Mouse (Mus musculus): ENCODE data around the gene Tpcn1.

Tpcn1 gene

DNA sequence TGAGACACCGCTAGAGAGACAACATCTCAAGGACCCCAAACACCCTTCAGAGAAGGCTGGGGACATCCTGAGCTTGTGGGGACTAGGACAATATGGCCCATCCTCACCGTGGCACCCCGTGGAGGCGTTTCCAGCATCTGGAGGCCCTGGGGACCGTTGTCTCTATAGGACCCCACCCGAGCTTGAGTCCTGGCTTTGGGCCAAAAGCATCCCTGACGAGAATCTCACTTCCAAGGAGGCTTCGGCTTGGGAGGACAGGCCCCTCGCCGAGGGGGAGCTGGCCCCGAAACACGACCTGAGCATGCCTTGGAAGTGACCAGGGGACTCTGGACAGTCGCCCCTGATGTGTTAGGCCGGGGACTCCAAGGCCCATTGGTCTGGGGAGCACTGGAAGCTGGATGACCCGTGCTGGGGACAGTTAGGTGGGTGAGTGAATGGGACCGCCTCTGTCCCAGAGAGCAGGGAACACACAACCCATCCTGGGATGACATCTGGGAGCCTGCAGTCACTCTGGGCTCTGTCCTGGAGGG, 20.8 kb upstream of the Tpcn1 start:
- DNase-seq (ENCODE audit: low spot score) = no peak

DNA sequence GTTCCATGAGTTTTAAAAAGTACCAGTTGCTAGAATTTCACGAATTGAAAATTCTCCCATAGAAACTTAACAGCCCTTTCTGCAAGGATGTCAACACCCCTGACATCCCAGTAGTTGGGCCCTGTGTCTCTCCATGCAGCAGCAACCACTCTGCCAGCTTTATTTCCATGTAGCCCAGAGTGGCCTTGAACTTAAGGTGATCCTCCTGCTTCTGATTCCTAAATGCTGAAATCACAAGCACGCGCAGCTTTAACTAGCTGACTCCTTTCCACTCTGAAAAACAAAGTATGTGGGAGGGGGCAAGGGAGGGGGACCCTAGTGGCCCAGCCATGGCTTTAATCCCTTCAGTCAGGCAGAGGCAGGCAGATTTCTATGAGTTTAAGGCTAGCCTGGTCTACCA, 18.9 kb upstream of the Tpcn1 start:
- no peak for DNase-seq (ENCODE audit: low spot score)

DNA sequence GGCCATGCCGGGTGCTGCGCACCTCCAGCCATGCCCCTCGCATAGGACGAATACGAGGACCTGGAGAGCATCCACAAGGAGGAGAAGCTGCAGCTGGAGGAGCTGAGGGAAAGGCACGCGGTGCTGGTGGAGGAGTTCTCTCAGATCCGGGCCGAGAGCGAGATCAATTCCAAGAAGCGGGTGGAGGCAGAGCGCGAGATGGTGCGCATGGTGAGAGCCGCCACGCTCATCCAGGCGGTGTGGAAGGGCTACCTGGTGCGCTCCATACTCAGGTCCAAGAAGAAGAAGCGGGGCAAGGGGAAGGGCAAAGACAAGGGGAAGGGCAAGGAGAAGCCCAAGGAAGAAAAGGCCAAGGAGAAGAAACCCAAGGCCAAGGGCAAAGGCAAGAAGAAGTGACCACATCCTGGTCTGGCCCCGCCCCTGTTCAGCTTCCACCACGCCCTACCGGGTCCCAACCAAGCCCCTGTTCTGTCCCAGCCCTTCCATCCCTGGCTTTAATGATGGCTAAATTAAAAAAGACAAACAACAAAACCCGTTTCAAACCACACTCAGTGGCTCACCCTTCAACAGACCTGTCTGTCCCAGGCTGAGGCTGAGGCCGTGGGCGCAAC, 18.2 kb upstream of the Tpcn1 start:
- no peak for DNase-seq (ENCODE audit: low spot score)

DNA sequence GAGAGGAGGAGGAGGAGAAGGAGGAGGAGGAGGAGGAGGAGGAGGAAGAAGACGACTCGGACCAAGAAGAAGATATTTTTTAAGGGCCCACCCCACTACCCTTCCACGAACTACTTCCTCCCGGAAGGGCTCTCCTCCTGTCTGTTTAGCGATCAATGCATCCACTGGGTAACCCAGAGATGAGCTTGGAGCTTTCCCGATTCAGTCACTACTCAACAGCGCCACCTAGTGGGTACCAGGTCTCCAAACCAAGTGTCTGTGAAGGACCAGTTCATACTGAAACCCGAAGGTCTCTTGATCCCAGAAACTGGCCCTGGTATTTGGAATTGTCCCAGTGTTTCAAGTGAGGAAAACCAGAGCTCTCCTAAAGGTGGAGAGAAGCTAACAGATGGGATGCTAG, 17.2 kb upstream of the Tpcn1 start:
- DNase-seq (ENCODE audit: low spot score) = peak; percentile 92

DNA sequence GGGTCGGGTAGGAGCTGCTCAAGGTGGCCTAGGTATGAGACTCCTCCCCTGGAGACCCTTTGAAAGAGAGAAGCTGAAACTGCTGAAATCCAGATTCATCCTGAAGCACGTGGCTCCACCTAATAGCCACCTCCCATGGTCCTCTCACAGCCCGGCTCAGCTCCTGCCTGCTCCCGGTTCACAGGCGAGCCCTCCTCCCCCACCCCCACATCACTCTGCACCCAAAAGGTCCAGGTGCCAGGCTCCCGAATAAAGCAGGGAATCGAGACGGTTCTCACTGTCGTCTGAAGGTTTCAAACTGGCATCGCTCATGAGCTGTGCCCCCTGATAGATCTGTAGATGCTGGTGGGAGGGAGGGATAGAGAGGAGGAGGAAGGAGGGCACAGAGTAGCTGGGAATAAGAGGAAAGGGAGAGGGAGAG, 16.8 kb upstream of the Tpcn1 start:
- DNase-seq (ENCODE audit: low spot score) = no peak

DNA sequence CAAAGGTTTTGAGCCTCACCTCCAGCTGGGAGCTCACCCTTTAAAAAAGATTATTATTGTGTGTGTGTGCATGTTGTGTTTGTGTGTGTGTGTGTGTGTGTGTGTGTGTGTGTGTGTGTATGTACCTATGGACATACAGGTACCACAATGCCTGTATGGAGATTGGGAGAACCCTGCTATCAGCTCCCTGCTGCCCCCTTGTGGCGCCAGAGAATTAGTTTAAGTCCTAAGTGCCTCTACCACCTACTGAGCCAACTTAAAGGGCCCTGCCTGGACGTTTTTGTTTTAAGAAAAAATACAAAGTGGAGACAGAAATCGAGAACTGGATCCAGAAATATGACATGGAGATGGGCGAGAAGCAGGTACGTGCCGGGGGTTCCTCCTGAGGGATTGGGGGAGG, 16.4 kb upstream of the Tpcn1 start:
- peak; percentile 90 for DNase-seq (ENCODE audit: low spot score)

DNA sequence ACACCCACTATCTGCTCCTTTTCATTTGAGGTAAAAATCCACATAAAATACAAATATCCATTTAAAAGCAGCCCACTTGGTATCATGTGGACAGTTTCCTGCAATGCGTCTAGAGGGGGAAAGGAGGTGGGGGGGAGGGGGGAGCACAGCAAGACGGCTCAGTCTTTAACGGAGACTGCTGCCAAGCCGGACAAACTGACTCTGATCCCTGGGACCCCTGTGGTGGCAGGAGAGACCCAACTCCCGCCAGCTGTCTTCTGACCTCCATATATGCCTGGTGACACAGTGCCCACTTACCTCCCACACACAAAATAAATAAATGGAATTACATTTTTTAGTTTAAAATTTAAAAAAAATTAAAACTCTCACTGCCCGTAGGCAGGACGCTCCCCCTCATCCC, 15.0 kb upstream of the Tpcn1 start:
- no peak for DNase-seq (ENCODE audit: low spot score)

DNA sequence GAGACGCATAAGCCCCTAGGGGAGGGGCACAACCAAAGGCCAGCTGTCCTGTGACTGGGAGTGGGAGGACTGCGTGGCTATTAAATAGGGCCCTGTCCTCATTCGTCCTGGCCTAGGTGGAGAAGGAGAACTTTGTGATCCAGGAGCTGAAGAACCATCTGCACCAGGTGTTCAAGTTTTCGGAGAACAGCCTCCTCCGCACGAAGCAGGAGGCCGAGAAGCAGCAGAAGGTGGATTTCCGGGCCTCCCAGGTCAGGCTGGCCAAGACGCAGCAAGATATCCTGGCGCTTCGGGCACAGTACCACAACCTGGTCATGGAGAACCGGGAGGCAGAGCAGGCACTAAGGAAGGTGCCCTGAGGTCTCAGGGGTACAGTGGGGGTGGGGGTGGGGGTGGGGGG, 13.7 kb upstream of the Tpcn1 start:
- DNase-seq (ENCODE audit: low spot score) = no peak

DNA sequence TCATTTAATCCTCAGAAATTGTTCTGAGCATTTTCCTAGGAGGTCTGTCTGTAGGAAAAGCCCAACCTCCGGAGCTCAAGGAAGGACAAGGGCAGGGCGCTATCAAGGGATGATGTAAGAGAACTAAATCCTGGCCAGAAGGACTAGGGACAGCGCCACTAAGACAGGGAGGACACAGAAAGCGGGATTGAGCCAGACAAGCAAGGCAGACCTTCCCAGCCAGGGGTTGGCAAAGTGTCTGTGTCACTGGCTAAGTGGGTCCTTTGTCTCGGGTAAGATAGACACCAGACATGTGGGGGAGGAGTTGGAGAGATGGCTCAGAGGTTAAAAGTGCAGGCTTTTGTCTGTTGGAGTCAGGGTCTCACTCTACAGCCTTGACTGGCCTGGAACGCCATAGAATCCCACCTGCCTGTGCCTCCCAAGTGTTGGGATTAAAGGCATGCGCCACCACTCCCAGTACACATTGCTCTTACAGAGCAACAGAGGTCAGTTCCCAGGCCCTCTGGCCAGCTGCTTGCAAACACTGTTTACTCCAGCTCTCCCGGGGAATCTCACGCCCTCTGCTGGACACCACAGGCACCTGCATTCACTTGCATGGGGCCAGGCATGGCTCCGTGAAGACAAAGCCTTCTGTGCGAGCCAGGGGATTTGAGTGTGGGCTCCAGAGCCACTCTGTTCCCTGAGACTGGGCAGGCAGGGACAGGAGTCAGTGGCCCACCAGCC, 12.6 kb upstream of the Tpcn1 start:
- DNase-seq (ENCODE audit: low spot score) = no peak

DNA sequence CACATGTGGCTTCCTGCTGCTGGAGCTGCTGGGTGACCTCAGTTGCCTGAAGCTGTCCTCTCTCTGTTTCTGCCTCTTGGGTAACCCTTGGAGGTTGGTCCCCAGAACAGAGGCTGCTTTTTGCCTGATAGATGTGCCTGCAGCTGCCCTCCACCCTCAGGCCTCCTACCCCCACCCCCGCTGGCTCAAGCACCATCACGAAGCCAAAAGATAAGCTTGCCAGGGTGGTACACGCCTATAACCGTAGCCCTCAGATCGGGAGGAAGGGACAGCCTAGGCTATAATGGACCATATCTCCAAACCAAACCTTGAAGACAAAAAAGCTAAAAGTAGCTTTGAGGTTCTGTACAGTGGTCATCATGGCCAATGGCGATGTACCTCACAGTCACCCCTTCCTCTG, 11.2 kb upstream of the Tpcn1 start:
- DNase-seq (ENCODE audit: low spot score) = no peak

DNA sequence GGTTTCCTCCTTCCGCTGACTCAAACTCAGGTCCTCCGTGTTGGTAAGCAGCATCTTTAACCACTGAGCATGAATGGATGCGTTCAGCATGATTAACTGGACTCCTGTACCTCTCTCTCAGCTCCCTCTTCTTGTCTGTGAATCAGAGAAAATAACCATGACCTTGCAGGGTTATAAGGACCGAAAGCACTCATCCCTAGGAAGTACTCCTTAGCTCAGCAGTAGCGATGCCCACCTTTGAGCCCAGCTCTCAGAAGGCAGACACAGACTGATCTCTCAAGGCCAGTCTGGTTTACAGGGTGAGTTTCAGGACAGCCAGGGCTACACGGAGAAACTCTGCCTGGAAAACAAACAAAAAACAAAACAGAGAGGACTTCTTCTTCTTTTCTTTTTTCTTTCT, 6.0 kb upstream of the Tpcn1 start:
- no peak for DNase-seq (ENCODE audit: low spot score)

DNA sequence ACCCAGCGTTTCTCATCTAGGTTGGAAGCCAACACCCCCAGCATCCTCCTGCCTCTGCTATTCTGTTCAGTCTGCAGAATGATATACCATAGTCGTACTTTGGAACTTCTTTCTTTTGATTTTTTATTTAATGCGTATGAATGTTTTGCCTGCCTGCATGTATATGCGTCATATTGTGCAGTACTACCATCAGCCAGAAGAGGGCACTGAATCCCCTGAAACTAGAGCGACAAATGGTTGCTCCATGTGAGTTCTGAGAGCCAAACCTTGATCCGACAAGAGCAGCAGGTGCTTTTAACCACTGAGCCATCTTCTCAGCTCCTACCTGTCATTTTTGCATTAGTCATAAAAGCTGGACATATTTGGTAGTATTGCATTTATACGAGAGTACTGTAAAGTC, 3.7 kb upstream of the Tpcn1 start:
- no peak for DNase-seq (ENCODE audit: low spot score)

DNA sequence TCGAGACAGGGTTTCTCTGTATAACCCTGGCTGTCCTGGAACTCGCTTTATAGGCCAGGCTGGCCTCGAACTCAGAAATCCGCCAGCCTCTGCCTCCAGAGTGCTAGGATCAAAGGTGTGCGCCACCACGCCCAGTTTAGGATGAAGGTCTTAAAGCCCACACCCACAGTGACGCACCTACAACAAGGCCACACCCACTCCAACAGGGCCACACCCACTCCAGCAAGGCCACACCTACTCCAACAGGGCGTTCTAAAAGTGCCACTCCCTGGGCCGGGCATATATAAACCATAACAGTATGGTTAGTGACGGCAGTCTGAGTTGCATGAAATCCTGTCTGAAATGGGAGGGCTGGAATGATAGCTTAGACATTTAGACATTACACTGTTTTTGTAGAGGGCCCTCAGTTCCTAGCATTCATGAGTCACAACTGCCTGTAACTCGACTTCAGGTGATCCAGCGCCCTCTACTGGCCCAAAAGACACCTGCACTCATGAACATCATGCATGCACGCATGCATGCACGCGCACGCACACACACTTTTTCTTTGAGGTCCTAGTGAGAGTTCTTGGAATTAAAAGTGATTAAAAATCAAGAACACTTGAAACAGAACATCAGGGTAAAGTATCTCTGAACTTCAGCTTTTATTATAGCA, 2.0 kb upstream of the Tpcn1 start:
- DNase-seq (ENCODE audit: low spot score) = no peak

DNA sequence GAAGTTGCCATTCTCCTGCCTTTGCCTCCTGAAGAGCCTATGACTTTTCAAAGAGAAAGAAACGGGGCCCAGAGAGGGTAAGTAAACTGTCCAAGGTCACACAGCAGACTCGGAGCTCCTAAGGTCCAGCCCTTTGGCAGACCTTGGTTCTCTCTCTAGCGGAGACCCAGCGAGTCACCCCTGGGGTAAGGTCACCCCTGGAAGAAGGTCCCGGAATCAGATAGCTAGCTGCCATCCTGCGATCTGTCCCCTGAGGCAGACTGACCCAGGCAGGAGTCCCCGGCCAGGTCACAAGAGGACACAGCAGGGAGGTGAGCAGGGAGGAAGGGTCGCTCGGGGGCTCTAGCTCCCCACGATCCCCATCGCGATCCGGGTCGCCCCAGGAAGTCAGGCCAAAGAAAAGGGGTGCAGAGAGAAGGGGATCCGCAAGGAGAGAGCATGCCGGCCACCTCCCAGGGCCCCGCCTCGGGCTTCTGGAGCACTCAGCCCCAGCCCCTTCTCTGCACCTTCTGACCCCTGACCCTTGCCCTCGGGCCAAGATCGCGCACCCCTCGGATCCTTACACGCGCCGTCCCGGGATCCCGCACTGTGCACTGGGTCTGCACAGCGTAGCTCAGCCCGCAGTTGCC, 419 bp downstream of the Tpcn1 start:
- no peak for DNase-seq (ENCODE audit: low spot score)

DNA sequence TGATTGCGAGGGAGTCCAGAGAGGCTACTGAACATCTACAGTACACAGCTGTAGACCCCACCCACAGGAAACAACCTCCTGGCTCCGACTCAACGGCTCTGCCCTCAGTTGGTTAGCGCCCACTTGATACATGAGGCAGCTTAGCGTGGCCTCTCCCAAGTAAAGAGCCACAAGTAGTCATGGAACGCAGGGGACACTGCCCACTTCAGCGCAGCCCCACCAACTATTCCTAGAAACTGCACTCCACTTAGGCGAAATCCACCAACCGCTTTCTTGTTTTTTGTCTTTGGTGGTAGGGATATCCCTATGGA, 902 bp downstream of the Tpcn1 start:
- no peak for DNase-seq (ENCODE audit: low spot score)

DNA sequence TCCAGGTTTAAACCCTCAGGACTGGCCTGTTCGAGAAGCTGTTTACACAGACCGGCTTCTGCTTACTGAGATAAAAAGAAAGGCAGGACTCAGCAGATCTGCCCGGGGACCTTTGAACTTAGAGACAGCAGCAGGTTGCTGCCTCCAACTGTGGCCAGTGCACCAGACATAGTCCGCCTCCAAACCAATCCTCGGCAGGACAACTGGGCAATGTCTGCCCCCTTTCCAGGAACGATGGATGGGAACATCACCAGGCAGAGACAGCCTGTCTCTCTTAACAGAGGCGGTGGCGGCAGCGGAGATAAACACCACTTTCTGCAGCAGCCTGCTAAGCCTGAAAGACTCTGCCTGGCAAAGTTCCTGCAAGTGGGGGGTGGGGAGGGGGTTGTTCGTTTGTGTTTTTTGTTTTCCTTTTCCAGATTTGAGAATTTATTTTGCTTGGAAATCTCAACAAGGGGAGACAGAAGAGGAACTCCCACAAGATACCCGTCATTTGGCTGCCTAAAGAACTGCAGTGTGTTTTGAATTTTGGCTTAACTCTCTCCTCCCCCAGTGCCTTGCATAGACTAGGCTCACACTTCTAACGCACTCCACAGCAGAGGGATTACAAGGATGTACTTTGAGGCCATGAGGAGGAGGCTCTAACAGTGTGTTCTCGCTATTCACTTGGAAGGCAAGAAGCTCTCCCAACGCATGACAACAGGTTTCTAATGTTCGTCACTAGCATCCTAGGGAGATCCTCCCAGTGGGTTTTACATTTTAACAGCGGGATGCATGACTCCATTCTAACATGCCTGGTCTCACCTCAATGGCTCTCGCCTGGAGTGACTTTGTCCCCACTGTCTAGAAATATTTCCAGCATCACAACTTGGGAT, 1.5 kb downstream of the Tpcn1 start:
- DNase-seq (ENCODE audit: low spot score) = peak; percentile 47

DNA sequence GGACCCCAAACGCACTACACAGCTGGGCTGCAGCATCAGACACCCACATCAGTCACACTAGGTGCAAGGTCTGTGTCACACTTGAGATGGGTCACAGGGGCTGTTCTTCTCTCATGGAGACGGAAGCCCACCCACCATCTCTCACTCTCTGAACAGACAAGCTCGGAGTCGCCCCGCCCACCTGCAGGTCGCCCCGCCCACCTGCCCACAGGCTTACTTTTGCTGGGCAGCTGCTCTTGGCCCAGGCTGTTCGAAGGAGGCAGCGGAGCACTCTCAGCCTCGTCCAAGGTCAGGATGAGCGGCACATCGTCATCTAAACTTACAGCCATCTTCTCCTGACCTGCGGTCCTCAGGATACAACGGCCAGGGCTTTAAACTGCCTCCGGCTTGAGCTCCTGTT, 3.5 kb downstream of the Tpcn1 start:
- no peak for DNase-seq (ENCODE audit: low spot score)

DNA sequence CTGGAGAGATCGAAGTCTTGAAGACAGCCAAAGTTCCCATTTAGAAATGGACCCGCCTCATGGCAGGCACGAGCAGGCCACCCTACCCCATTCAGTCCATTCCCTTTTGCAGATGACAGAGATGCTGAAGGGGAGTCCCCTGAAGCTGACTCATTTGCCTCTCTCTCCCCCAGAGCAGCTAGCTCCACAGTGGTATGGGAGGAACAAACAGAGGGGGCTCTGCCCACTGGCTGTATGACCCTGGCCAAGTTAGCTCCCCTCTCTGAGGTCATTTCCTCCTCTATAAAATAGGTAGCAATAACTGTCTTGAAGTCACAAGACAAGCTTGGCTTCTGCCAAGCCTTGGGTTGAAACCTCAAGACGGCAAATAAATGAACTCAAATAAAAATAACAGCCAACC, 5.0 kb downstream of the Tpcn1 start:
- DNase-seq (ENCODE audit: low spot score) = no peak

DNA sequence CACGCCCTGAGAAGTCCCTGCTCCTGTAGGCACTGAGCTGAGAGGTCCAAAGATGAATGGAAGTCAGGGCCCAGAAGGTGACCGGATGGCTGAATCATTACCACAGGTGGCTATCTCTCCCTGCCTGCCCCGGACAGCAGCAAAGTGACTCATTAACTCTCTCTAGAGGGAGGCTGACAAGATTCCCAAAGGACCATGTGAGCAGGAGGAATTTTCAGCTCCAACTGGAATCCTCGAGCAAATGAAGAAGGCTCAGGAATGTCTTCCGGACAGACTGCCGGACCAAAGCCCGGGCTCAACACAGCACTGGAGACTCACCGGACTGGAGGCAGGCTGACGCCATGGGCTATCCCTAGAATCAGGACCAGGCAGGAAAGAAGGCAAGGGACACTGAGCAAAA, 6.5 kb downstream of the Tpcn1 start:
- DNase-seq (ENCODE audit: low spot score) = no peak

DNA sequence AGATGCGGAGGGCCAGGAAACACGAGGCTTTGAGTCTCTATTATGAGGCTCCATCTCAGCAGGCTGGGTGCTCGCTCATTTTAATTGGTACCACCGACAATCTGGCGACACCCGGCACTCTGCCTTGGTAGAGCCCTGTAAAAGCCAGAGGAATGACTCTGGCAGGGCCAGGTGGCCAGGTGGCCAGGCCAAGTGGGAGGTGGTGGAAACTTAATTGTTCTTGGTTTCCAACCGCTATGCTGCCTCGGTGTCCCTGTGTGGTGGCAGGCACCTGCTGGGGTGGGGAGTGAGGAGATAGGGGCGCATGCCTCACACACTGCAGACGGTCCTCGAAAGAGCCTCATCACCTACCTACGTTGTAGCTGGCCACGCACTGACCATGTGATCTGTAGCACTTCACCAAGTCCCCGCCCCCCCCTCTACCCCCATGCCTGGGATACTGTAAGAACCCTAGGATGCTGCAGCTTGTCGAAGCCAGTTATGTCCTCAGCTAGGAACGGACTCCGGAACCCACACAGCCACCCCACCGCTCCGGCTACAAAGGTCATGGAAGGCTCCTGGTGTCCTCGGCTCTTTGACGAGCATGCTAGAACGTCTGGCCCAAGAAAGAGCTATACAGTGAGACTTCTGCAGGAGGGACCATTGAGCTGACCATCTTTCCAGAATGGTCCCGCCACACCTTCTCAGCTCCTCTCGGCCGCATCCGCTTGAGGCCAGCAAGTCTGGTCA, 8.4 kb downstream of the Tpcn1 start:
- no peak for DNase-seq (ENCODE audit: low spot score)

DNA sequence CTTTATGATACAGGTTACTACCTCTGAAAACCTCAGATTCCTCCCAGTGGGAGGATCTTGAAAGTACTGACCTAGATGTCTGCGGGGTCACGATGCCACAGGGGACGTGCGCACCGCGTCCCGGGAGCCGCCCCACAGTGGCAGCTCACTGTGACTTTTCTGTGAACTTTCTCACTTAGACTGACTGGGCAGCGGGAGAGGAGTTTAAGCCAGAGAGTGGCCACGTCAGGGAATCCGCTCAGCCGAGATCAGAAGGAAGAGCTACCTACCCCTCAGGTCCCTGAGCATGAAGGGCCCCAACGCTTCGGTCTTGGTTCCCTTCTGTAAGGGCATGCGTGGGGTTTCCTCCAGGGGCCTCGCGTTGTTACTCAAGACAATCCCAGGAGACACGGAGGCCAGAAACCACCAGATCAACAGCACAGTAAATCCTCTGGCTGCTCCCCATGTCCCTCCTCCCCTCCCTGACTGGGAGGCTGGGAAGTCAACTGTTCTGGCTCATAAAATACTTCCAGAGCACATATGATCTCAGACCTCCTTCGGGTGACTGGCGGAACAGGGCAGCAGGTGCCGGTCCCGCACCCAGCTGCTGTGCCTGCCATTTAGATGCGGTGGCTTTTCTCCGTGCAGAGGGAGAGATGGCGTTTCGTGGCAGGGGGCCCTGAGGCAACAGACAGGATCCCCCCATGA, 9.1 kb downstream of the Tpcn1 start:
- DNase-seq (ENCODE audit: low spot score) = peak; percentile 81

All from urinary bladder, postnatal 14 days (tissue).